Mouse (Mus musculus): ENCODE results near the gene Gm21746. TPM values are rescaled to one million over a fixed set of nuclear protein-coding genes. Genes with fewer than 3 reads are reported as not detected.
"Not testable (repeated sequence)": the region's sequence is repeated elsewhere in the genome, so short reads cannot be mapped to it uniquely, and the experiment has no call there.

Gene Gm21746
- total RNA-seq (2021) = not detected
- long read RNA-seq, experiment 1 = 0 reads
- long read RNA-seq, experiment 2 = 0 reads

DNA sequence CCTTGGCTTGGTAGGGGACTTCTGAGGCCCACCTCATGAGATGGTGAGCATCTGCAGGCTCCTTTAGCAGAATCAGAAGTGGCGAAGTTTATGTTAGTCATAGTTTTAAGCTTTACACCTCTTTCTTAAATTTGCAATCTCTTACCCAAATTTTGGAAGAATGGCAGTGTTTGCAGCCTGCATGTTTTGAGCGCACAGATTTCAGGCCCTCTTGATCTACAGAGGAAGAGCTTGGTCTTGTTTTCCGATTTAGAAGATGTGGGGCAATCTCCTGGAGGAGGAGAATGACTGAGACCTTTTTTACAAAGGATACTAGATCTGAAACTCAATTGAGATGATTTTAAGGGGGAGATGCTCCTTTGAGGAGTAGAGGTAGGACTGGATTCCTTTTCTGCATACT, at the start of gene Gm21746:
Gm21746 (minus strand) TSS at position 101 of the 400 bp plus-strand sequence.
- DNase-seq (ENCODE audit: low spot score in 2 of 2) = not testable (repeated sequence)

DNA sequence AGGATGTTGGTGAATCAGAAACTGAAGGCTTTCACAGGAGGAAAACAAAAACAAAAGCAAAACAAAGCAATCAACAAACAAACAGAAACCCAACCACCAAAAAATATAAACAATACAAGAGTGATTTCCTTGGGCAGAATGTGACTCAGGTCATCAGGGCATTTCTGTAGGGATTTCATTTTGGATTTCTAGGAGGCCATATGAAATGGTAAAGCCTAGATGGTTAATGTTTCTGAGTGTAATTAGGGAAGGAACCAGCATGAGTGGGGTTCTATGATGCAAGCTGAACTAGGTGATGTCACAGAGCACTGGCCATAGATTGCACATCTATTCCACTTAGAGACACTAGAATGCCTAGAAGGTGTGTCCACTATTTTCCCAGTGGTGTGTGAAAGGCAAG, 29.0 kb upstream of the Gm21746 start, which contains the start of gene Gm20873:
Gm20873 (plus strand) TSS at position 301 of the 400 bp plus-strand sequence.
- DNase-seq (ENCODE audit: low spot score in 2 of 2) = not testable (repeated sequence)

Other genes with a start within 250 kb of the Gm21746 start
- gene Gm20873, start 29.1 kb upstream of the Gm21746 start, total RNA-seq (2021) = not detected